Mouse (Mus musculus): ENCODE results near the gene Fam69b.

Gene Fam69b

DNA sequence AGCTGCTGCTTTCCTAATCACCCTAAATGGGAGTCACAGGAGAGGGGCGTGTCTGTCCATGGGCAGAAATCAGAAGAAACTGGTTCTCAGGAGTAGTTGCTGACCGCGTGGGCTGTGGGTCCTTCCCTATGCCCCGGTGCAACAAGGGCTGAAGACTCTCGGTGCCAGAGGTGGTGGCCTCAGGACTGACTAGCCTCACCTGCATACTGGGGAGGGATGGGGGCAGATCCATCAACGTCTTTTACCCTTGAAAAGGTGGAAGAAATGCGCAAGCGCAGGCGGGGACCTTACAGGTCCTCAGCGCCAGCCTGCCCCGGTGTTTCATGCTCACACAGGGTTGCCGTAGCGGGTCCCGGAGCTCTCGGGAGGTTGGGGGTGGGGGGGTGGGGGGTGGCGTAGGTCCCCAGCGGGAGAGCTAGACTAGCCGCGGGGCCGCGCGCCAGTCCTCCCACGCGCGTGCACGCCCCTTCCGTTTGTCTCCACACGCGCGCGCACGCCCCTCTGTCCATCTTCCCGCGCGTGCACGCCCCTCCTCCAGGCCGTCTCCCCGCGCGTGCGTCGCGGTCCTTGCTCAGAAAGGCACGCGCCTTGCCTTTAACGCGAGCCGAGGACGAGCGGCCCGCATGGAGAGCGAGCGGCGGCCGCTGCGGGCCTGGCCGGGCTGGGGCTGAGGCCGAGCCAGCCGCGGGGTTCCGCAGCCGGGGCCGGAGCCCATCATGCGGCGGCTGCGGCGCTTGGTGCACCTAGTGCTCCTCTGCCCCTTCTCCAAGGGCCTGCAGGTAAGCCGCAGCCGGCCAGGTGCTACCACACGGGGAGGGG is at the start of gene Fam69b:
Gene Fam69b (plus strand): TSS at position 537 of the 819 bp plus-strand sequence.
- peak; percentile 83 for DNase-seq (ENCODE audit: low read depth, low spot score)

DNA sequence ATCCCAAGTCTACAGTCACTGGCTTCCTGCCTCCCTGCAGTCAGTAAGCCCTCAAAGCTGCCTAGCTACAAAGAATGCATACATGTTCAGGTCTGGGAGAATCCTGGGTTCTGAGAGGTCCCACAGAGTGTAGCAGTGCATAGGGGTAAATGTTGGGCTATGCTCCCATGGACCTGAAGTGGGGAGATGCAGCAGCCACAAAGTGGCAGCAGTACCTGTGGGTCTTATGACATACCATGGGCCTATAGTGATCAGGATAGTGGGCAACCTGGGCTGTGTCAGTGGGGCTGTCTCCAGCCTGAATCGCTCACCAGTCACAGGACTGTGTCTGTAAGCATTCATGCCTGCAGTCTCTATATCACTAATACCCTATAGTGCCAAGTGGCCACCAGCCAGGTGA is 48.5 kb upstream of the Fam69b start, which contains the start of gene Egfl7:
Gene Egfl7 (plus strand): TSS at position 301 of the 400 bp plus-strand sequence.
- DNase-seq (ENCODE audit: low read depth, low spot score) = no peak

DNA sequence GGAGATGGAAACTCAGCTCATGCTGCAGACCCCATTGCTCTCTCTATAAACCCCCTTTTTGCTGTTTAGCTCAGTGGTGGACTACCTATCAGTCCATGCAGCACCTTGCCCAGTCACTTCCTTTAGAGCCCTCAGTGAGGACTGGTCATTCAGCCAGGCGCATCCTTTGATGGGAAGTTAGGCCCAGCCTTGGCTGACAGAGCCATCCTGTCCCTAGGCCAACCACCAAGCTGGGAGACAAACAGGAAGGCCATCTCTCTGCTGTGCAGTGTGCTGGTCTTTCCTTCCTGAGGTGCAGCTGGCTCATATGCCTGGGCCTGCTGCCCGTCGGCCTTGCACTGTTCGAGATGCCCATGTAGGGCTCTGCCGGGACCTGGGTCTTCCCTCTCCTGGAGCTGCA is 47.5 kb upstream of the Fam69b start:
- DNase-seq (ENCODE audit: low read depth, low spot score) = no peak

GRCm38 (mm10) chr2:26582203-26582602 is 46.1 kb upstream of the Fam69b start:
- no peak for DNase-seq (ENCODE audit: low read depth, low spot score)

- no peak for DNase-seq (ENCODE audit: low read depth, low spot score)
Observed at GRCm38 (mm10) chr2:26582741-26583140, 45.5 kb upstream of the Fam69b start.

DNA sequence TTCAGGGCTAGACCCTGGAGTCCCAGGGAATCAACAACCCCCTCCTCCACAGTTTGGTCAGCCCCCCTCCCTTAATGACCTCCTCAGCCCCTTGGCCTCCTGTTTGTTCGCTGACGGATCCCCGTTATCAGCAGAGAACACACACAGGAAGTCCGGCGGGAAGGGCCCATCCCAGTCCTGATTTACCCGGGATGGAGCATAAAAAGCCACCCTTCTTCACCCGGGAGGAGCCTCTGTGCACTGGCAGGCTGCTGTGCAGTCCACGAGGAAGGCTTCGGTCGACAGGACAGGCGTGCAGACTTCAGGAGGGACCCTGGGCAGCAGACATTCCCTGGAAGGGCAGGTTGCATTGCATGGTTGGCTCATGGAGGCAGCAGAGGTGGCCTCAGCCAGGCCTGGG is 44.6 kb upstream of the Fam69b start:
- no peak for DNase-seq (ENCODE audit: low read depth, low spot score)

GRCm38 (mm10) chr2:26585713-26586112 is 42.5 kb upstream of the Fam69b start:
- DNase-seq (ENCODE audit: low read depth, low spot score) = no peak

GRCm38 (mm10) chr2:26586294-26587043 is 41.8 kb upstream of the Fam69b start, which contains the start of gene Gm20532:
Gene Gm20532, plus strand, starts transcription at chr2:26586639.
- no peak for DNase-seq (ENCODE audit: low read depth, low spot score)

DNA sequence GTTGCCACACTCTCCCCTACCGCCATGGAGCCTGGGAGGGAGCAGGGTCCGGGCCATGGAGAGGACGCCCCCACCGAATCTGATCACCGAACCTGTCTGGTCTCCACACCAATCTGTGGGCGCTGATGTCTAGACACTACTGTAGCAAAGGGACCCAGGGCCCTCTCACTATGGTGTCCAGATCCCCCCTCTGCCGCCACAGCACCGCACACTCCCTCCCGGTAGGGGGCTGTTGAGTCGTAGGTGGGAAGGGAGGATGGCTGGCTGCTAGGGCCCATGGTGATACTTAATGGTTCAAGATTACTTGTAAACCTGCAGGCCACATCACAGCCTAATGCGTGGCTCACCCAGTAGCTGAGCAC is 41.2 kb upstream of the Fam69b start:
- no peak for DNase-seq (ENCODE audit: low read depth, low spot score)

DNA sequence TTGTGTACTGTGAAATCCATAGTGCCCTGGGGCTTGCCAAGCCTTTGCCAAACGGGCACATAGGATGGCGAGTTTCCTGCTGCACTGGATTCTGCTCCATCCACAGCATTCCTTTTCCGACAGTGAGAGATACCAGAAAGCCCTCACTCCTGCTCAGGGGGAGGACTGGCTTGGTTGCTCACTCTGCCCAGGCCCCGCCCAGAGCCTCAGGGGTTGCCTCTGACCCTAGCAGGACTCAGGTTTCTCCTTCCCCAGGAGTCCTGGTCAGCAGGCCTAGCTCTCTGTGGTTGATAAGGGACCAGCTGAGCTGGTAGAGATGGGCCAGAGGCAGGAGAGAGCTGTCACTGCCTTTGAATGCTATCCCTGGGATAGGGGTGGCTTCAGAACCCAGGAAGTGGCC is 39.7 kb upstream of the Fam69b start:
- no peak for DNase-seq (ENCODE audit: low read depth, low spot score)

DNA sequence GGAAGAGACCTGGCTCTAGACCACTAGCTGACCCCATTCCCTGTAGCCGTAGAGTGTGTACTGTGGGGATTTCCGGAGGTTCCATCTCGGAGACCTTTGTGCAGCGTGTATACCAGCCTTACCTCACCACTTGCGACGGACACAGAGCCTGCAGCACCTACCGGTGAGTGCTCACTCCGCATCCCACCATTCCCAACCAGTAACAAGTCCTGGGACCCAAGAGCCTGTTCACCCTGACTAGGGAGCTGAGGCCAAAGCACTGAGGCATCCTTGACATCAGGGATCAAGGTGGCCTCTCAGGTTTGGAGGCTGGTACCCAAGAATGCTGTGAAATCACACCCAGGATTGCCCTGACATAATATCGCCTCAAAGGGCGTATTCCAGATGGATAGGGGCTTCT is 39.0 kb upstream of the Fam69b start:
- DNase-seq (ENCODE audit: low read depth, low spot score) = no peak

DNA sequence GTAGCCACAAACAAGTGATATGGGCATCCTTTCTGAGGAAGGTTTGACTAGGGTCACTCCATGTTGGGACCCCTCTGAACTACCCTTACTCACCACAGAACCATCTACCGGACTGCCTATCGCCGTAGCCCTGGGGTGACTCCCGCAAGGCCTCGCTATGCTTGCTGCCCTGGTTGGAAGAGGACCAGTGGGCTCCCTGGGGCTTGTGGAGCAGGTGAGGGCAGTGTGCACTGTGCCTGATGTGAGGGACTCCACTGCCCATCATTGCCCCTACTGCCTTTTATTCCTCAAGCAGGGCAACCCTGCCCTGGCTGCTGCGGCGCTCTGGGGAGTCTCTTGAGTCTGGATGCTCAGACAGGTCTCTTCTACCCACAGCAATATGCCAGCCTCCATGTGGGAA is 38.0 kb upstream of the Fam69b start:
- no peak for DNase-seq (ENCODE audit: low read depth, low spot score)

- DNase-seq (ENCODE audit: low read depth, low spot score) = no peak
Observed at GRCm38 (mm10) chr2:26590962-26591361, 37.3 kb upstream of the Fam69b start.

DNA sequence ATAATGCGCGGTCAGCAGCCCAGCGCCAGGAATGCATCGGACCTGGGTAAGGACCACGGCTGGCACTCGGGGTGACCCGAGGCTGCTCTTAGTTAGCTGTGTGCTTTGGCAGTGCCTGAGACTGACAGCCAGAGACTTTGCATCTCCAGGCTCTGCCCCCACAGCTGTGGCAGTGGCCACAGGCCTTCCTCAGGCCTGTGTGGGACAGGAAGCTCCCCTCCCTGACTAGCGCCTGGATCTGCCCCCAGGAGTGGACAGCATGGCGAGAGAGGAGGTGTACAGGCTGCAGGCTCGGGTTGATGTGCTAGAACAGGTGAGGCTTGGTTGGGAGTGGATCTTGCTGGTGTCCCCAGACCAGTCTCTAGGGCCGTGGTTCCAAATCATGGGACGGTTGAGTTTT is 36.8 kb upstream of the Fam69b start:
- no peak for DNase-seq (ENCODE audit: low read depth, low spot score)

- no peak for DNase-seq (ENCODE audit: low read depth, low spot score)
Observed at GRCm38 (mm10) chr2:26593211-26594021, 34.8 kb upstream of the Fam69b start.

DNA sequence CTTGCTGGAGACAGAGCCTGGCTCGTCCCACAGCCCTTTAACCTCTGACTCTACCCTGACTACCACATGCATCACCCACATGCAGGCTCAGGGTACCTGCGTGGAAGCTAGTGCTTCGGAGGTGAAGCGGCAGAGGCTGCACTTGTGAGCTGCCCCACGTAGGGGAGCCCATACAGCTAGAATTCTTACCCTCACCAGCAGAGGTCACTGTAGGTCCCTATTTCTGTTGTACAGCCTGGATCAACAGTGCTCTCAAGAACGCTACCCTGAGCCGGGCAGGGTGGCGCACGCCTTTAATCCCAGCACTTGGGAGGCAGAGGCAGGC is 34.3 kb upstream of the Fam69b start:
- no peak for DNase-seq (ENCODE audit: low read depth, low spot score)

GRCm38 (mm10) chr2:26594461-26594933 is 33.8 kb upstream of the Fam69b start:
- no peak for DNase-seq (ENCODE audit: low read depth, low spot score)

DNA sequence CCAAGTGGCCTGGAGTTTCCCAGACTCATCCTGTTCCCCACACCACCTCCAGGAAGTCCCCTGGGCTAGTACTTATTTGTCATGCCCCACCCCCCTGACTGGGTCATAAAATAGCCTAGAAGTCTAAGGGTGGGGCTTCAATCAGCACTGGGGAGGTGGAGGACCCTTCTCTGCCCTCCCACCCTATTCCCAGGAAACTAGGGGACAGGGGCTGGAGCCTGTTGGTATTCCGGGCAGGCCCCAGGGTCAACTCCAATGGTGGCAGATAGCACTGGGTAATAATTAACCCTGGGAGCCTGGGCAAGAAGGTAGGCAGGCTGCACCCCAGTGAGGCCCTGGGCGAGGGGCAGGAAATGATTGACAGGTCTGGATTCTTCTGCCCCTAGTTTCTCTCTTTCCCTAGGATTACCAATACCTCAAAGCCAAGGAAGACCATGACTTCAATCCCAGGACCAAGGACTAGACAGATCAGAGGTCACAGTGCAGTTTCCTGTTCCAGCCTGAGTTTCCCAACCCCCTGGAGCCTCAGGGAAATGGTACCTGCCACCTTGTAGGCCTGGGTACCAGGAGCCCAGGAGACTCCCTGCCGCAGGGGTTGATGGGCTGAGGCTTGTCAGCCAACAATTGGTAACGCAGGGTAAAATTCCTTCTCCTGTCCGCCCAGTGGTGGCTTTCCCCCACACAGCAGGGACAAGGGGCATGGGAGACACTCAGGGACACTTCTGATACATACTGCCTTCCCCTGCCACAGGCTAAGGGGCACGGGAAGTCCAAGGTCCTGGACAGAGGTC is 33.1 kb upstream of the Fam69b start:
- DNase-seq (ENCODE audit: low read depth, low spot score) = no peak

DNA sequence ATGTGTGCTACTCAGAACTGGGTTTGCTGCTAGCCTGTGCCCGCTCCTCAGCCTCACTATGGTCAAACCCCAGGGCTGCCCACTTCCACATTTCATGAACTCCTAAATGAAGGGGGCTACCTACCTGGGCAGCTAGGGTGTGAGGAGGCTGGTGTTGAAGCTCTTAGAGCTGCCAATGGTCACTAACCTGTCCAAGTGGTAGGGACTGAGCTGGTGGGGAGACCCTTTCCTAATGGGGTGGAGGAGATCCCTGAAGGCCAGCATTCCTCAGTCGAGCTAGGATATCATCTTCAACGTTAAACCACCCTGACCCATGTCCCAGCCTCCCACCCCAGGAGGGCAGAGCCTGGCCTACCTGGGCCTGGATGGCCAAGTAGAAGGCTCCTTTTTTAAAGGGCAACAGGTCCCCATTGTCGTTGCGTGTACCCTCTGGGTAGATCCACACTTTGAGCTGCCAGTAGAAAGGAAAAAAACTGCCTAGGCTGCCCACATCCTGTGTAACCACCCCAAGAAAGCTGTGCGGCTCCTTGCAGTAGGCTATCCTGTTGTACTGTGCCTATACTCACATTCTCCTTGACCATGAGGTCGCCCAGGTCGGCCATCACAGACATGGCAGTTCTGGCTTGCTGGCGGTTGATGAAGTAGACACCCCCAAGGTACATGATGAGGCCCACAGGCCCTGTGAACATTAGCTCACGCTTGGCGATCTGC is 32.4 kb upstream of the Fam69b start:
- no peak for DNase-seq (ENCODE audit: low read depth, low spot score)

GRCm38 (mm10) chr2:26596898-26597297 is 31.4 kb upstream of the Fam69b start:
- no peak for DNase-seq (ENCODE audit: low read depth, low spot score)

- DNase-seq (ENCODE audit: low read depth, low spot score) = no peak
Observed at GRCm38 (mm10) chr2:26597810-26598209, 30.4 kb upstream of the Fam69b start.

All from brain, embryonic 18.5 days (tissue).